ENCODE assay signal across 23 mouse cellular contexts in the genomic region with DNA sequence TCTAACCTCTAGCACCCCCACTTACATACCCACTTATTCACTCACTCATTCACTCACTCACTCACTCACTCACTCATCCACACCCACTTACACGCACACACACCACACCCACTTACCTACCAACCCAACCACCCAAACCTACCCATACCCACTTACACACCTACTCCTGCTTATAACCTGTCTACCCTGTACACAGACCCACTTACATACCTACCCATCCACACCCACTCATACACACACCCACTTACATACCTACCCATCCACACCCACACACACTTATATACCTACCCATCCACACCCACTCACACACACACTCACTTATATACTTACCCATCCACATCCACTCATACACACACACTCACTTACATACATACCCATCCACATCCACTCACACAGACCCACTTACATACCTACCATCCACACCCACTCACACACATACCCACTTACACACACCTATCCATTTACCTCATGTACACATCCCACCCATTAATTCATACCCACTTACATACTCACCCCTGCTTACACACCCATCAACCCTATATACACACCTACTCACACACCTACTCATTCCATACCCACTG. TPM values are rescaled to one million over a fixed set of nuclear protein-coding genes. Genes with fewer than 3 reads are reported as not detected.
DNase-seq lines count a peak whose midpoint lies in the region; ATAC-seq lines count a peak whose summit lies in the region.
"Had no signal": no experiment of that assay in that cellular context is flagged by ENCODE, and none has a peak within 500 bp of the region (broad histone marks: within the 10 kb centered on the region; RNA-seq: fewer than 3 reads in every experiment).

No protein-coding gene starts in this region.

- H3K27ac ChIP-seq in heart, embryonic 12.5 days (ENCODE audit: poor library complexity, severe bottlenecking): no peak overlapping the region
- no peak overlapping the region for H3K27ac ChIP-seq in heart, embryonic 10.5 days
- H3K27ac ChIP-seq in liver, embryonic 12.5 days: no peak overlapping the region
- no peak overlapping the region for H3K27ac ChIP-seq in limb, embryonic 13.5 days
- no peak overlapping the region for H3K27ac ChIP-seq in stomach, embryonic 15.5 days
- H3K27ac ChIP-seq: forebrain, embryonic 13.5 days; liver, embryonic 15.5 days; macrophage had no signal

- H3K4me1 ChIP-seq in heart, embryonic 12.5 days (replicated peaks): no peaks in the 10 kb centered on the region
- no peaks in the 10 kb centered on the region for H3K4me1 ChIP-seq in heart, embryonic 10.5 days
- no peaks in the 10 kb centered on the region for H3K4me1 ChIP-seq in liver, embryonic 12.5 days
- no peaks in the 10 kb centered on the region for H3K4me1 ChIP-seq in limb, embryonic 13.5 days
- no peaks in the 10 kb centered on the region for H3K4me1 ChIP-seq in stomach, embryonic 15.5 days
- H3K4me1 ChIP-seq: forebrain, embryonic 13.5 days; liver, embryonic 15.5 days had no signal

- ATAC-seq in heart, embryonic 12.5 days (ENCODE audit: insufficient number of reproducible peaks, low FRiP score): peak; percentile 48; the same call in 1 of the 2 replicates
- no peak; the same call in 1 of the 2 replicates for ATAC-seq in liver, embryonic 12.5 days
- peak; percentile 36; the same call in 1 of the 2 replicates for ATAC-seq in limb, embryonic 13.5 days (ENCODE audit: low FRiP score, low read depth)
- 0 out of 2 replicates have a peak, but pooled peaks have one; percentile 4 for ATAC-seq in stomach, embryonic 15.5 days (ENCODE audit: insufficient read depth, low FRiP score, low read depth)
- ATAC-seq: forebrain, embryonic 13.5 days had no signal

- H3K4me2 ChIP-seq in heart, embryonic 12.5 days: no peak overlapping the region
- no peak overlapping the region for H3K4me2 ChIP-seq in liver, embryonic 12.5 days
- H3K4me2 ChIP-seq in limb, embryonic 13.5 days (replicated peaks): no peak overlapping the region
- H3K4me2 ChIP-seq in stomach, embryonic 15.5 days: no peak overlapping the region
- H3K4me2 ChIP-seq: forebrain, embryonic 13.5 days; liver, embryonic 15.5 days had no signal

- DNase-seq in heart, embryonic 10.5 days (ENCODE audit: low spot score): no peak
- no peak for DNase-seq in liver
- no peak for DNase-seq in right cerebral cortex, postnatal 14 days
- DNase-seq: adrenal gland, adult 2 months; cerebellum, adult 11 months; cerebellum, adult 9-11 months; gastrocnemius, postnatal 14 days; heart, adult 11 months; kidney, adult 11 months; kidney, postnatal 10 days; thymus, postnatal 25 days had no signal

- no peak overlapping the region for H3K4me3 ChIP-seq in heart, embryonic 12.5 days
- H3K4me3 ChIP-seq in heart, embryonic 10.5 days: no peak overlapping the region
- no peak overlapping the region for H3K4me3 ChIP-seq in liver, embryonic 12.5 days
- no peak overlapping the region for H3K4me3 ChIP-seq in limb, embryonic 13.5 days
- H3K4me3 ChIP-seq in stomach, embryonic 15.5 days (replicated peaks): no peak overlapping the region
- H3K4me3 ChIP-seq: forebrain, embryonic 13.5 days; liver, embryonic 15.5 days had no signal

- 89% methylated on average over 1 of the region's 1 CpGs for WGBS in heart, embryonic 12.5 days
- WGBS in heart, embryonic 10.5 days: 87% methylated on average over 1 of the region's 1 CpGs
- WGBS in liver, embryonic 12.5 days (ENCODE audit: insufficient replicate concordance): 79% methylated on average over 1 of the region's 1 CpGs
- 100% methylated on average over 1 of the region's 1 CpGs for WGBS in limb, embryonic 13.5 days
- 87% methylated on average over 1 of the region's 1 CpGs for WGBS in stomach, embryonic 15.5 days

- H3K9me3 ChIP-seq in heart, embryonic 12.5 days (replicated peaks): no peaks in the 10 kb centered on the region
- no peaks in the 10 kb centered on the region for H3K9me3 ChIP-seq in heart, embryonic 10.5 days
- no peaks in the 10 kb centered on the region for H3K9me3 ChIP-seq in liver, embryonic 12.5 days (replicated peaks)
- H3K9me3 ChIP-seq in limb, embryonic 13.5 days: no peaks in the 10 kb centered on the region
- no peaks in the 10 kb centered on the region for H3K9me3 ChIP-seq in stomach, embryonic 15.5 days
- H3K9me3 ChIP-seq: forebrain, embryonic 13.5 days; liver, embryonic 15.5 days had no signal

- H3K36me3 ChIP-seq in heart, embryonic 12.5 days: no peaks in the 10 kb centered on the region
- H3K36me3 ChIP-seq in heart, embryonic 10.5 days: no peaks in the 10 kb centered on the region
- no peaks in the 10 kb centered on the region for H3K36me3 ChIP-seq in liver, embryonic 12.5 days
- no peaks in the 10 kb centered on the region for H3K36me3 ChIP-seq in limb, embryonic 13.5 days
- no peaks in the 10 kb centered on the region for H3K36me3 ChIP-seq in stomach, embryonic 15.5 days
- H3K36me3 ChIP-seq: liver, embryonic 15.5 days had no signal

- no peak overlapping the region for H3K9ac ChIP-seq in heart, embryonic 12.5 days
- H3K9ac ChIP-seq in liver, embryonic 12.5 days: 0 out of 2 replicates have a peak overlapping the region, but pooled peaks have one; percentile 27
- no peak overlapping the region for H3K9ac ChIP-seq in limb, embryonic 13.5 days
- H3K9ac ChIP-seq in stomach, embryonic 15.5 days: no peak overlapping the region
- H3K9ac ChIP-seq: forebrain, embryonic 13.5 days; liver, embryonic 15.5 days had no signal

- no peaks in the 10 kb centered on the region for H3K27me3 ChIP-seq in heart, embryonic 12.5 days (replicated peaks)
- H3K27me3 ChIP-seq in heart, embryonic 10.5 days (ENCODE audit: insufficient read depth, poor library complexity, severe bottlenecking): no peaks in the 10 kb centered on the region
- H3K27me3 ChIP-seq in liver, embryonic 12.5 days (replicated peaks): no peaks in the 10 kb centered on the region
- H3K27me3 ChIP-seq in limb, embryonic 13.5 days: no peaks in the 10 kb centered on the region
- no peaks in the 10 kb centered on the region for H3K27me3 ChIP-seq in stomach, embryonic 15.5 days (replicated peaks)
- H3K27me3 ChIP-seq: forebrain, embryonic 13.5 days; liver, embryonic 15.5 days had no signal

RNA-seq across cellular contexts. Expression of gene Nox3, which starts 9.4 kb away (rescaled TPM):
- not detected in 2 replicates for polyA plus RNA-seq in heart, embryonic 12.5 days (2016; fragmentation: Nextera tagmentation; extraction: Ambion mirVana)
- not detected in 2 replicates for polyA plus RNA-seq in heart, embryonic 10.5 days (2016; fragmentation: Nextera tagmentation; extraction: Ambion mirVana)
- not detected in 2 replicates for polyA plus RNA-seq in liver, embryonic 12.5 days (2016; fragmentation: Nextera tagmentation; extraction: Ambion mirVana)
- polyA plus RNA-seq in limb, embryonic 13.5 days (2015; fragmentation: Nextera tagmentation; extraction: Ambion mirVana): not detected in 2 replicates
- polyA plus RNA-seq in stomach, embryonic 15.5 days (2015; fragmentation: Nextera tagmentation; extraction: Ambion mirVana): not detected in 2 replicates
- polyA plus RNA-seq: adrenal gland, adult 2 months; C2C12; forebrain, embryonic 13.5 days; heart, embryonic 16.5 days; limb, embryonic 11.5 days; liver, embryonic 15.5 days; lung, embryonic 16.5 days; macrophage; neural tube, embryonic 11.5 days had no signal
